Mouse (Mus musculus) layer of hippocampus, postnatal 36 days (tissue): ENCODE measurements at regions not wholly inside any gene's neighbourhood (a gene's known extent, or its start where the extent isn't known, plus 50 kb on each side); places are given as distances from the start of the nearest gene placed in this dataset.
A peak's percentile ranks its signal among the peaks of the same experiment; 100 is the strongest.
"Not testable (repeated sequence)": the region's sequence is repeated elsewhere in the genome, so short reads cannot be mapped to it uniquely, and the experiment has no call there.

Experiments
- DNase-seq, 2 experiments: peaks; one replicate each; pipeline ENCODE4 v3.0.0; 2022

DNA sequence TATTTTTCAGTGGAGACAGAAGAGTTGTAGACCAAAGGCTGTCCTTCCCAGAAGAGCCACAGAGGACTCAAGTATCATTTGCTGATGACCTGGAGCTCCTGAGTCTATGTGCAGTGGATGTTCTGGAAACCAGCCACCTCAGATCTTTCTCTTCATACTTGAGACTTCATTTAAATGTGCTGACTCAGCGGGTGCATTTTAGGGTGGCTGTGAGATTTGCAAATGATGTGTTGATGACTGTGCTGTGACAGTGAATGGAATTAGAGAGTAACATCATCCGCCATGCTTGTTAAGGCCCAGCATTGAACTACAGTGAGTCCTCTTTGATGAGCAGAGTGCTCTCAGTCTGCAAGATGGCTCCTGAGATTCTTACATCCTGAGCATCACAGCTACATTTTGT is 152.0 kb upstream of the Intu start:
- DNase-seq: no peak

DNA sequence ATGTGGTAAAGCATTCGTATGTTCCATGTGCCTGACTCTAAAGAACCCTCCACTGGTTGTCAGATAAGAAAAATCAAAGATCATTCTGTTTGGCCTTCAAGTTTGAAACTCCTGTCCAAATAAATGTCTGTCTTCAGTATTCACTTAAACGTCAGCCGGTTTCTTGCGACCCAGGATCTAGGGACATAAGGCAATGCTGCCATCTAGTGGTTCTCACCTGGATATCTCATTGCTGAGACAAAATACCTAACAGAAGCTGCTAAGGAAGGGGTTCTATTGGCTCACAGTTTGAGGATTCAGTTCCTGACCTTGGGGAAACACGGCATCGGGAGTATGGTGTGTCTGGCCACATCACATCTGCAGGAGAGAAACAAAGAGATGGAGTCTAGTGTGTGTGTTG is 139.5 kb upstream of the Intu start:
- DNase-seq: peak in 1 of 2 experiments; percentile 21

DNA sequence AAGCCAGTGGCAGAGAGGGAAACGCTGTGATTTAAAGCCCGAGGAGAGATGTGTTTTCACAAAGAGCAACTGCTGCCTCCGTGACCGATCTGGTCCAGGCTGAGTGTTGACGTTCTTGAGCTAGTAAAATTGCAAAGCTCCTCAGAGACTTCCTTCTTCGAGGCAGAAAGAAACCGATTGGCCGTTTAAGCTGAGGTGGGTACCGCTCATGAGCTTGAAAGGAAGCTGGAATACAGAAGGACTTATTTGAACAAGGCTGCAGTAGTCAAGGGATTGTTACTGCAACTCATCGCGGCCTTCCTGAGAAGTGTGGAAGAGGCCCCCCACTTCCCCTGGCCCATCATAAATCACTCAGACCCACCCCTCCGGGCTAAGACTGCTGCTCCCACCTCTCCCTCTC is 132.9 kb upstream of the Intu start:
- DNase-seq: no peak

DNA sequence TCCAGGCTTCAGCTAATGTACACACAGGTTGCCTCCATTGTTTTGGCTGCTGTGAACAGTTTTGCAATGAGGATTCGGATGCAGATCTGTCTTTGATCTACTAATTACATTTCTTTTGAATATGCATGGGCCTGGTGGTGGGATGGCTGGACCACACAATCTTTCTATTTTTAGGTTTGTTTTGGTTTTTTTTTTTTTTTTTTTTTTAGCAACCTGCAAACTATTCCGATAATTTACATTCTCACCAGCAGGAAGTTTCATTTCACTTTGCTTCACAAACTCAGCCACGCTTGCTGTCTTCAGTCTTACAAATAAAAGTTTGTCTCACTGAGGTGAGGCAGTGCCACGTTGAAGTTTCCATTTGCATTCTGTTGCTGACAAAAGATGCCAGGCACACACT is 127.7 kb upstream of the Intu start:
- no peak for DNase-seq

DNA sequence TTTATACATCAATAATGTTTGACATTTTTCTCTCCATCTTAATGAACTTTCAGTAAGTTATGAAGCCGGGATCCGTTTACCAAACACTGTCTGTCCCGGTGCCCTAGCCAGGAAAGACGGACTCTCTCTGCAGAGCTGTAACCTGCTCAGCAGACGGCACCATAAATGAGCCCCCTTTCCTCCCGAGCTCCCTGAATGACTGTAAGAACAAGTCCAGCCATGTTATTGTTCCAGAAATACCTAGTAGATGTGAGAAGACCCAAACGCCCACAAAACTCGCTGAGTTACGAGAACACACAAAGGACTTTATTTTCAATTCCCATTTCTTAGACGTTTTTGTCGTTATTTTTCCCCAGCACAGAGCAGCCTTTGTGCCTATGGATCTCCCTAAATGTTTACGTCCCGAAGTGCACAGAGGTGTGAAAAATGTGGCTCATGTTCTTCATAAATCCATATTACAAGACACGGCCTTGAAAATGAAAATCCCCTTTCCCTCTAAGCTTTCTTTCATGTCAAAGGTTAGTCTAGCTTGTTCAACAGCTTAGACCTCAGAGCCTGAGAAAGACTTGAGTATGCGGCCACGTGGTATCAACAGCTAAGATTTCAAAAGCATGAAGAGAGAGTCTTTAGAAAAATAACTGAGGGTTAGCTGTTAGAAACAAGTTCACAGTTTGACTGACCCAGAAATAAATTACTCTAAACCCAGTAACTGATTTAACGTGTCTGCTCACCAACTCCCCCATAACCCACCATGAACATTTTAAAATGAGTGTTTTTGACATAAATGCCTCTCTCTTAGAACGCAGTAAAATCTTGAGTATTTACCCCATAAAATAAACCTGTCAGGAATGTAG is 125.8 kb upstream of the Intu start:
- DNase-seq: no peak

DNA sequence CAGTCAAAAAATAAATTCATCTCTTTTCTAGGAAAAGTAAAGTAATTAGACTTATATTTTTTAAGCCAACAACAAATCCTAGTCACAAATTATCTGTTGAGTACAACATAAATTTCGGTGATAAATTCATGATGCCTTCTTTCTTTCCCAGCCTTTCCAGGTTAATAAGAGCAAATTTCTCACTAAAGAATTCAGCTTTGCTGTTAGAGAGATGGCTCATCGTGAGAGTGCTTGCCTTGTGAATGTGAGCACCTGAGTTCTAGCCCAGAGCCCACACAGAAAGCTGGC is 125.2 kb upstream of the Intu start:
- DNase-seq: no peak

DNA sequence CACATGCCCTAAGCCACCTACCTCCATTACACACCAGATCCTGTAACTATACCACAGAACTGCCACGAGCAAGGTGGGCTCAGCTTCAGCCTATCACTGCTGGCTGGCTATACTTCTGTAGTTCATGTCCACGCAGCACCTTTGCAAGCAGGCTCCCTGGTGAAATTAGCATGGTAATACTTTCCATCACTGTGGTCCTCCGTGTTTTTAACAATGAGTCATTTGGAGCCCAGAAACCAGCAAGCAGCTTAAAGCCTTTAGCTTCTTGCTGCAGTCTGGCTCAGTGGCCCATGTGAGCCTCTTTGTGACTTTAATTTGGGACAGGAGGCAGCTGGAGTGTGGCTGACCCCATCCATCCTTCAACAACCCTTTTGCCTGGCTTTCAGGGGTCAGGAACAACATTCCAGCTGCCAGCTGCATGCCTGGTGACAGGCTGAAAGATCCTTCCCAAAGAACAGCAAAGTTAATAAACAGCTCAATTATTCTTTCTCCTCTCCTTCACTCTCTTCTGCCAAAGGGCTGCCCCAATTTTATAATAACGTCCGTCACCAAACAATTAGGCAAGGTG is 122.1 kb upstream of the Intu start:
- DNase-seq: no peak

DNA sequence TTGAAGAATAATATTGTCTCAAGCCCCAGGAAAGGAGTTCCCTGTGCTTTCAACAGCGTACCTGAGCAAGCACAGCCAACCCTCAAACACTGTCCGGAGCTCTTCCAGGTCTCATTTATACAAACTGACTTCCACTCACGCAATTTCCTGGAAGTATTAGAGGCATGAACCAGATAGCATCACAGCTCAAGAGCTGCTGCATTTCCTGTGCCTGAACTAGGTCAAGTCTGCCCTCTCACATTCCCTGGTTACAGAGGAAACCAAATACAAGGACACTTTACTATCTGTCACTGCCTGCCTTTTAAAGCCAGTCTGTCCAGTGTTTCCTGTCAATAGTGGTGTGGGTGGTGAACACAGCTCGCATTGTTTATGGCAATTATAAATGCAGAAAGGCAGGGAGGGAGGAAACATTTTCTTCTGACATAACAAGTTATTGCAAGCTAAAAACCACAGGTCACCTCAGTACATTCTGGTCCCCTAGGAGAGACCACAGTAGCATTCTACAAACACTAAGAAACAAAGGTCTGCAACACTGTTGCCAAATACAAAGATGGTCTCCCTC is 120.3 kb upstream of the Intu start:
- no peak for DNase-seq

DNA sequence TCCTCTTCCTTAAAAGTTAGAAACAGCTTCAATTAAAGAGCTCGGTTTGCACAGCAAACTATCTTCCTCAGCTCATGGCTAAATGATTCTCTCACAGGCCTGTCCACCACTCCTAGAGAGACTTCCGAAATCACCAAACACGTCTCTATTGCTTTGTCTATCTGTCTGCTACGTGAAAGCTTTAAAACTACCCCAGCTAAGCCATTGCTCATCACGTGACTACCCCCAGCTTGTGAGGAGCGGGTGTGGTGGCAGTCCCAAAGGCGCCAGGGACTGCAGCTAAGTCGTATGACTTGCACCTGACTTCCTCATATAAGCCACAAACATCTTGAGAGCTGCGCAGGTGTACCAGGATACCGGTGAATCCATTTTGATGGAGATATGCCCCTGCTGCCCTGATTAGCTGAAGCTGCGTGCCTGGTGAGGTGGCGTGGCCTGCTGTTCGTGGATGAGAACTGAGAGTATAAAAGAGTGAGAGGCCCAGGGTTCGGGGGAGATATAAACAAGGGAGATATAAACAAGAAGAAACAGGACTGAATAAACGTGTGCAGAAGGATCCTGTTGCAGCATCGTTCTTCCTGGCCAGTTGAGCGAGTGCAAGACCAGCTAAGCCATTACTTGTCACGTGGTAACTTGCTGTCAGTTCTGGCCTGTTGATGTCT is 105.8 kb upstream of the Intu start:
- DNase-seq: not testable (repeated sequence)

DNA sequence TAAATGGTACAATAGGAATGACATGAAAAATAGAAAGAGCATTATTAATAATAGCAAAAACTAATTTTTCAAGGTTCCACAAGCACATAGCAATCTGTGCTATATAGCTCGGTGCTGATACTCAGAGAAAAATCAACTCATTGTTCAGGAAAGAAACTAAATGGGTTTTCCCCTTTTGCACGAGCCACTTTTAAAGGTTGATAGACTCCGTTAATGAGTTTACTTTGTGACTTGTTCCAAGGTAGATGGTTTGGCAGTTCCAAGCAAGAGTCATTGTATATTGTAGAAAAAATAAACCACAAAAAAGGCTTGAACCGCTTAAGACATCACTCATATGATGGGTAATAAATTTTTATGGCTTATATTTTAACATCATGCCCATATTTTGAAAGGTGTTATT is 105.0 kb upstream of the Intu start:
- DNase-seq: no peak

DNA sequence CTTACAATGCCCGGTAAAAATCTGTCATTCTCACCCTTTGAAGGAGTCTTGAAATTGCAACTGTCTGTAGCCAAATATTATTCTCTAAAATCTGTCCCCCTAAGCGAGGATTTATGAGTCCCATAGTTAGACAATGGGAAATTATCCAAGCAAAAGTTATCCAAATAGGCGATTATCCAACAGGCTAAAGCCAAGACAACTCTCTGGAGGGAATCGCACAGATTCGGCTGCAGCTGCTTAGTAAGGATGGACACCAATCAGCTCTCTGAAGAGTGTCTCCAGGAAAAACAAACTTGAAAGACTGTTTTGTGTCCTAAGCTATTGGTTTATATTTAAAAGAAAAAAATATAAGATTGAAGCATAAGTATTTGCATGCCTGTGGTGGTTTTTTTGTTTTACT is 103.1 kb upstream of the Intu start:
- DNase-seq: no peak

DNA sequence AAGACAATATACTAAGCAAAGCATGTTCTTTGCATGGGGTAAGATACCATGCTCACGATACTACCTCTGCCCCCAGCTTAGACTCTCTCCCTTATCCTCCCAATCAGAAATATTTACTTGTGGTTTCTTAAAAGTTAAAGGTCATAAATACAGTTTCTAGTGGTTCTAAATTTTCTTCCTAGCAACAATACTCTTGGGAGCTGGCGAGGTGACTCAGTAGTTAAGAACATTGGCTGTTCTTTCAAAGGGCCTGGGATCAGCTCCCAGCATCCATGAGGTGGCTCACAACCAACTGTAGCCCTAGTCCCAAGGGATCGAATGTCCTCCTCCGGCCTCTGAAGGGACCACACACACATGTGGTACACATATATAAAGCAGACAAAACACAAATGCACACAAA is 92.8 kb upstream of the Intu start:
- DNase-seq: no peak

DNA sequence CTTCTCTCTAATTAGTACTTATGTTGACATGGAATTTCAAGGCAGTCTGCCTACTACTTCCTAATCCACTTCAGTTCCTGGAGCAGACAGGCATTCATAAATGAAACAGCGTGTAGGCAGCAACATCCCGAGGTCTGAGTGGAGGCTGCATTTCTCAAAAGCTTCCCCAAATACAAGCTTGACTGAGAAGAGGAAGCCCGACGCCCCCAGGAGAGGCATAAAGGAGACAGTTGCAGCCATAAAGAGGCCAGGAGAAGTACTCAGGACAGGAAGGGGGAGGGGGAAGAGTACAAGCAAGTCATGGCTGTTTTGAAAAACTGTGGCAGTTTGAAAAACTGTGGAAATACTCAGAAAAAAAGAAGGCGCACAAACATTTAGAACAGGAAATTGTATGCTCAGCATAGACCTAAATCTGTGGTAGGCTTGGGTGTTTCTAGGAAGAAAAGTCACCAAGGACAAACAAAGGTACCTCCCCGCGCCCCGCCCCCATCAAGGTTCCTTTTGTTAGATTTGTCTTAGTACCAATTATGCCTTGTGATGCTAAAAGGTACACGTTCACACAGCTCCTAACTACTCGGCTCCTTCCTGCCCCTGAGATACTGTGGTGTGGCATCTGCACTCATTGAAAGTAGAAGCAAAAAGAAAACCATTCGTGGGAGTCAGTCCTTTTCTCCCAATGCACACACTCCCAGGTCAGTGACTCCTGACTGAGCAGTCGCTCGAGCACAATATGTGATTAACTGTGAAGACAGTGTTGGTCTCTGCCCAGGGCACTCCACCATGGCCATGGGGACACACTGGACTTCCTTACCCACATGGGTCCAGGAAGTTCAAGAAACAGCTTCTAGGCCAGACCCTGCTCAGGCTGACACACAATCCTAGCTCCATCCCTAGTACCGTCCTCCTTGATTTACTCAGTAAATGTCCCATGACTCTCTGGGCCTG is 89.7 kb upstream of the Intu start:
- DNase-seq: no peak

DNA sequence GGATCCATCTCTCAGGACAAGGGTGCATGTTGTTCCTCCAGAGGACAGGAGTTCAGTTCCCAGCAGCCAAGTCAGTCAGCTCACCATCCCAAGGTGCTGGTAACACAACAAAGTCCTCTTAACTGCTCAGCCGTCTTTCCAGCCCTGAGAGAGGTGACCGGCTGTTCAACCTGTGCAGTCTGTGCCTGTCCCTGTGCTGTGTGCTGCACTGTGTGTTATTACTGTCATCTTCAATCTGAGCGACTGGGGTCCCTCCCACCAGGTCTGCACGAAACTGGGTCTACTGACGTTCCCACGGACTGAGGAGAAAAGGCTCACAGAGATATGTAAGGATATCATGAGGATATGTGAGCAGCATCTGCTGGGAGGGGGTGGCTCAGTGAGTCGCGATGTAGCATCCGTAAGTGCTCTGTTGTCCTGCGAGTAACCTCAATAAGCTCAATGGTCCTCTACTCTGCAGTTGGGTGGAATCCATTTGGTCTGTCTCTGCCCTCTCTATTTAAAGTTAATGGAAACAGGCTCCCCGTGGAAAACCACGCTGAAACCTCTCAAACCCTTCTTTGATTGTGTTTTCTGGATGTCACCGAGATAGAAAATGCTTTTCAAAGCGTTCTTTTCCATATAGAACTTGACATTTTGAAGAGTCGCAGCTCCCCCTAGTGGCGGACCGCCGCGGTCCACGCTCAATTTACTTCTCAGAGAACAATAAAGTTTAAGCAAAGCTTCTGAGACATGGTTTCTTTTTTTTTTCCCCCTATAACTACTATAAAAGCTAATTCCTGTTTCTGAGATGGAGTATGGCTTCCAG is 87.1 kb upstream of the Intu start:
- DNase-seq: peak; percentile 52 to 67

DNA sequence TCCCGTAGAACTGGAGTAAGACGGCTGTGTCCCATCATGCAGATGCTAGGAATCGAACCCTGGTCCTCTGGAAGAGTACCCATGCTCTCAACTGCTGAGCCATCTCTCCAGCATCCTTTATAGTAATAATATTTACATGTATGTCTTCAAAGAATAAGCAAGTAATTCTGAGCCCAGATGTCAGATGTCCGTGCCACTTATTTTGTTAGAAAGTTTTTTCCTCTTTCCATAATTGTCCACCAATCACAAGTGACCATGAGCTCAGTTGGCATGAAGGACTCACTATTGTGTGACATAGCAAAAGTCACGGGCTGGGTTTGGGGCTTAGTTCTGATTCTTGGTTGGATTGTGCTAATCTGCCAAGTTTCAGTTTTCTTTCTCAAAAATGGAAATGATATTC is 78.1 kb upstream of the Intu start:
- DNase-seq: no peak

DNA sequence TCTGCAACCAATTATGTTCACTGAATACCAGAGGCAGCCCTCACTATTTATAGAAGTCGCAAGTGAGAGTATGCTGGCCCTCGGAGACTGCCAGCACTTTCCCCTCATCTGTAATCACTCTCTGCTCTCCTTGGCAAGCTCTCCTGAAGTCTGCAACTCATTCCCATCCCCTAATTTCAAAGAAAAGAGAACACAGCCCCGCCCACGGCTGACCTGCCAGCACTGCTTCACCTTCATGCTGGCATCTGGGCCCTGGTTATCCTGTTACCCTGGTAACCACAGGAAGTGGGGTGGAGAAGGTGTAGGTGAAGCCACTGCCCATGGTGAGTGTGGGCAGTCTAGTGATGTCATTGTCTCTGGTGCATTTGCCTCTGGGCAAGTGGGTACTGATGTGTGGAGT is 77.5 kb upstream of the Intu start:
- DNase-seq: no peak

DNA sequence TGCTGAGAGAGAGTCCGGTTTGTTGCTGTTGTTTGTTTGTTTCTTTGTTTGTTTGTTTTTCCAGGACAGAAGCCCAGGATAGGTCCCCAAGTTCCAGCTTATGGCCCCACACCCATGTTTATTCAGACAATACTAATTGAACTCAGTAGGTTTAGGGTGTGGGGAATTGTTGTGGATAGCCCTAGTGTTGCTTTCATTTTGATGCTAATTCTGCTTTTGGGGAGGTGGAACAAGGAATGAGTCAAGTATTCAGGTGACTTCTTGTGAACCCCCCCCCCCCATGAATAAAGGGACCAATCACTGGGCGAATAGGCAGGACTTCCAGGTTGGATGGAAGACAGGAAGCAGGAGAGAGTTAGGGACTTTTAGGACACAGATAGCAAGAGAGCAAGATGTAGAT is 75.0 kb upstream of the Intu start:
- no peak for DNase-seq

DNA sequence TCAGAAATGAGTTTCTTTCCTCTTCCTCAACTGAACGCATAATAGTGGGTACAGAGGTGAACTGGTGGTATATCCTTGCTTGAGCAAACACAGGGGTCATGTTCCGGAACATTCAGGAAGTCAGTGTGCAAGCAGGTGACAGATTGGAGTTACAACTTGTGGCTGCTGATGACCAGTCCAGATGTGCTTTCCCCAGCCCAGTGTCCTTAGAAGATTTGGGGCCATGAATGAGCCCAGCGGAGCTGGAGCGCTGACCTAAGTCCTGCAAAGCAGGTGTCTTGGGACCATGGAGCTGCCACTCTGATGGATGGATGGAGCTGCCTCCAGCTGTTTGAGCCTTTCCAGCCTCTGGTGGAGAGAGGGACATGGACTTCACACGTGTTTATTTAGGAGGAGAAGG is 72.6 kb upstream of the Intu start:
- DNase-seq: no peak

DNA sequence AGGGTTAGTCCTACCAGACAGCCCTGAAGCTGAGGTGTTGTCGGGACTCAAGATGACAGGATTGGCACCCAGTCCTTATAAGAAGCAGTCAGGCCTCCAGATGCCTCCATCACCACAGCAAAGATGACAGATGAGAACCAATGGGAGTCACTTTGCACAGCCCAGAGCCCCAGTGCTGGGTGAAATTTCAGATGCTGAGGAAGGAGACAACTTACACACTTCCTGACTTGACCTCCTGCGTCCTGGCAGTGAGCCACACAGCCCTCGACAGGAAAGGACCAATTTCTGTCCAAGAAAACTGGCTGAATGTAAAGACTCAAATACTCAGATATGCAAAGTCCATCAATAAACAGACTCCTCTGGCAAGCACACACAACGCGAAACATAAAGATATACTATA is 67.6 kb upstream of the Intu start:
- no peak for DNase-seq

DNA sequence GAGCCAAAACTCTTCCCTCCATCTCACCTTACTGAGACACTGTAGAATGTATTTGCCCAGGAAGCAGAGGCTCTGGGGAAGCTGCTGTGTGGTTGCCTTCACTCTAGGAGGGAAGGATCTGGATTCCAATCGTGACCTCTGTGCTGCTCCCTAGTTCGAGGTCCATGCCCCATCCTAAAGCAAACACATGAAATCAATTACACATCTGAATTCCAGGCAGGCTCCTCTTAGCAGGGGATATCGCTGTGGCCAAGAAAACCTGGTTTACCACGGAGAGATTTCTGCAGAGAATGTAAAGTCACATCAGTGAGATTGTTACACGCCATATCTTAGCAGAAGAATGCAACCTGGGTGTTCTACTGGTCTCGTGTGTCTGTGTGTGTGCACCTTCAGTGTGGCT is 61.0 kb upstream of the Intu start:
- DNase-seq: no peak

DNA sequence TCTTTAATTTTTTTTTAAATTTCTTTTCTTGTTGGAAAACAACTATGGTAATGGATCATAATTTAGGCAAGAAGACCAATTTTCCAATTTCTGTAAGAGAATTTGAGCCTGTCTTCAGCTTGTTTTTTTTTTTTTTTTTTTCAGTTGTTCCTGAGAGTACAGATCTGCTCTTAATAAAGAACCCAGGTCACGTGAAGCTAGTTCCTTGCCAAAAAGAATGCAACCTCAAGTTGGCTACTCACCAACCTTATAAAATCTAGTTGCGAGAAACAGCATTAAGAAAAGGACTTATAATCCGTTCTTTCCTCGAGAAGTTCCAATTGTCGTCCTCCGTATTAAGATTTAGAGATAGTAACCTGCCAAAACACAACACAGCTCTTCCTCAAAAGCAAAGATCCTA is 58.3 kb upstream of the Intu start:
- DNase-seq: no peak
